Mouse (Mus musculus) spleen, adult 2 months (tissue): Measurements from ENCODE around the gene Arhgef38. TPM values are rescaled to one million over a fixed set of nuclear protein-coding genes. Genes with fewer than 3 reads are reported as not detected.

Experiments
- DNase-seq, 2 experiments: peaks; one replicate each; pipeline versions ENCODE4 v3.0.0 to v3.0.0-alpha.2; 2012 to 2021; ENCODE audit warnings: low spot score in 2 of 2, low read depth in 1 of 2
- H3K27ac ChIP-seq: fragments of 200-500 bp; 2 replicates; pipeline ENCODE4 v1.5.1; 2012; ENCODE audit warnings: low read length, inconsistent platforms; ENCODE audit not compliant: insufficient read depth
- H3K27me3 ChIP-seq: fragments of 200-500 bp; 2 replicates; pipeline ENCODE4 v1.6.1; 2012; ENCODE audit warnings: mild to moderate bottlenecking, moderate library complexity, low read length, inconsistent platforms; ENCODE audit not compliant: control insufficient read depth, insufficient read depth
- H3K36me3 ChIP-seq: fragments of 200-500 bp; 2 replicates; pipeline ENCODE4 v1.6.1; 2012; ENCODE audit warnings: mild to moderate bottlenecking, low read length, inconsistent platforms; ENCODE audit not compliant: control insufficient read depth, insufficient read depth
- H3K4me1 ChIP-seq: fragments of 200-500 bp; 2 replicates; pipeline ENCODE4 v1.6.1; 2011; ENCODE audit warnings: inconsistent platforms; ENCODE audit not compliant: control insufficient read depth, insufficient read depth, insufficient read length
- H3K4me3 ChIP-seq: fragments of 200-500 bp; 2 replicates; pipeline ENCODE4 v1.5.1; 2011; ENCODE audit warnings: mild to moderate bottlenecking, inconsistent platforms; ENCODE audit not compliant: insufficient read depth, insufficient read length; ENCODE audit errors: extremely low read depth
- CTCF ChIP-seq: fragments of 200-500 bp; IDR thresholded peaks from 2 replicates; pipeline ENCODE4 v1.5.1; 2011; ENCODE audit warnings: mild to moderate bottlenecking, inconsistent platforms; ENCODE audit not compliant: insufficient read depth, insufficient read length, insufficient replicate concordance; ENCODE audit errors: extremely low read depth
- POLR2A ChIP-seq: fragments of 200-500 bp; IDR thresholded peaks from 2 replicates; pipeline ENCODE4 v1.6.1; 2011; ENCODE audit warnings: low read depth, low read length, inconsistent platforms
- WGBS: fragments of 180-500 bp; shearing (Covaris S2); methylation state at CpG from one replicate; pipeline ENCODE4 v1.1.7; 2018; 5-methylcytosine and 5-hydroxymethylcytosine counted together
- polyA plus RNA-seq: library from polyadenylated mRNA; depleted of rRNA; stranded (reverse); fragments of >200 nt; gene quantifications from 2 replicates; pipeline ENCODE4 v1.2.3, GENCODE M21; 2012

Gene Arhgef38
- polyA plus RNA-seq, 1 experiment: not detected

GRCm38 (mm10) chr3:133154683-133155082 is 80.1 kb downstream of the Arhgef38 start:
- H3K36me3 ChIP-seq: no peaks in the 10 kb centered on the region
- DNase-seq: no peak
- no peak for TF ChIP-seq CTCF
- no peak for TF ChIP-seq POLR2A
- no peaks in the 10 kb centered on the region for H3K27me3 ChIP-seq
- no peak overlapping the region for H3K27ac ChIP-seq
- no peak overlapping the region for H3K4me3 ChIP-seq
- WGBS: 82% methylated on average over 8 of the region's 8 CpGs
- H3K4me1 ChIP-seq: no peaks in the 10 kb centered on the region

- Histone ChIP-seq H3K27me3 (no peaks in the 10 kb centered on the region), H3K27ac (no peak overlapping the region), H3K4me3 (no peak overlapping the region), H3K4me1 (no peaks in the 10 kb centered on the region), H3K36me3 (no peaks in the 10 kb centered on the region)
- TF ChIP-seq POLR2A (no peak), CTCF (no peak)
- no peak for DNase-seq
- WGBS: 79% methylated on average over 6 of the region's 6 CpGs
Observed at GRCm38 (mm10) chr3:133153629-133154028, 81.1 kb downstream of the Arhgef38 start.

GRCm38 (mm10) chr3:133152831-133153230 is 81.9 kb downstream of the Arhgef38 start:
- DNase-seq: no peak
- TF ChIP-seq POLR2A (no peak), CTCF (no peak)
- no peaks in the 10 kb centered on the region for H3K36me3 ChIP-seq
- H3K27me3 ChIP-seq: no peaks in the 10 kb centered on the region
- H3K27ac ChIP-seq: no peak overlapping the region
- WGBS: 71% methylated on average over 1 of the region's 1 CpGs
- H3K4me3 ChIP-seq: no peak overlapping the region
- no peaks in the 10 kb centered on the region for H3K4me1 ChIP-seq

DNA sequence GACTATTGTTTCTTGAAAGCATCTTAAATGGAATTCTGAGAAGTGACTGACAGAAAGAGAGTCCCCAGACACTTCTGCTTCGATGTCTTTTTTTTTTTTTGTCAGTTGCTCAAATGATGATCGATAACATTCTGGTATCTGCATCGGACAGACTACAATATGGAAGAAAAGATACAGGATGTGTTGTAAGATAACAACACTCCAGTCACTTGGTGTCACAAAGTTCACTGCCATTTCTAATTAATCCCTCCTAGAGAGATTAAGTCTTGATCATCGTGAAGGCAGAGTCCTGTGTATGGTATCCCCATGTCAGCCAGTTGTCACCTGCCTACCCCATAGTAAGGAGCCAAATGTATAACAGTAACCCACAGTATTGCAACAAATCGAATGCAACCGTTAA is 83.1 kb downstream of the Arhgef38 start:
- Histone ChIP-seq H3K27ac (no peak overlapping the region), H3K4me1 (no peaks in the 10 kb centered on the region), H3K27me3 (no peaks in the 10 kb centered on the region), H3K36me3 (no peaks in the 10 kb centered on the region), H3K4me3 (no peak overlapping the region)
- no peak for DNase-seq
- no peak for TF ChIP-seq CTCF
- no peak for TF ChIP-seq POLR2A
- WGBS: 88% methylated on average over 6 of the region's 6 CpGs

DNA sequence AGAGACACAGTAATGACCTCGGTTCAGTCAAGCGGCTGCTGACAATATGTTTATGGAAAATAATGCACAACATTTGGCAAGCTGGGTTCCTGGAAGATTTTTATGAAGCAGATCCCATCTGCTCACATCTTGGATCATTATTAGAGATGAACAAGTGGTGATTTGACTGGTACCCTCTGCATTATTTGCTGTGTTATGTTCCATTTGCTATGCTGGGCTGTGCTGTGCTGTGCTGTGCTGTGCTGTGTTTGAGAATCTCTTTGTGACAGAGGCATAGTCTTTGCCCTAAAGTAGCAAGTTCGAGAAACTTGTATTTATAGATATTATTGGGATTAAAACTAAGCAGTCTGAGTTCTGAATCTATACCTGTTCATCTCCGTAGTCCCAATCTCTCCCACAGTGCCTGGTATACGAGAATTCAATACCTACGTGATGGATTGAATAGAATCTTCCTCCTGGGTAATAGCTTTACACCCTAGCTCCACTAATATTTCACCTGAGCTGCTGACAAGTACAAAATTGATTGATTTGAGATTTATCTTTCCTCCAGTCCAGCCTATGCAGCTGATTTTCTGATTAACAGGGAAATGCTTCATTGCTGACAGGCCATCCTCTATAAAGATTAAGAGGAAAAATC is 90.1 kb downstream of the Arhgef38 start:
- TF ChIP-seq CTCF (no peak), POLR2A (no peak)
- no peaks in the 10 kb centered on the region for H3K27me3 ChIP-seq
- H3K4me3 ChIP-seq: no peak overlapping the region
- H3K4me1 ChIP-seq: no peaks in the 10 kb centered on the region
- H3K27ac ChIP-seq: no peak overlapping the region
- 85% methylated on average over 6 of the region's 6 CpGs for WGBS
- no peak for DNase-seq
- H3K36me3 ChIP-seq: no peaks in the 10 kb centered on the region

- WGBS: 86% methylated on average over 6 of the region's 6 CpGs
- Histone ChIP-seq H3K4me3 (no peak overlapping the region), H3K27me3 (no peaks in the 10 kb centered on the region), H3K36me3 (no peaks in the 10 kb centered on the region), H3K4me1 (no peaks in the 10 kb centered on the region), H3K27ac (no peak overlapping the region)
- TF ChIP-seq POLR2A (no peak), CTCF (no peak)
- DNase-seq: no peak
Observed at GRCm38 (mm10) chr3:133141877-133142276, 92.9 kb downstream of the Arhgef38 start.

DNA sequence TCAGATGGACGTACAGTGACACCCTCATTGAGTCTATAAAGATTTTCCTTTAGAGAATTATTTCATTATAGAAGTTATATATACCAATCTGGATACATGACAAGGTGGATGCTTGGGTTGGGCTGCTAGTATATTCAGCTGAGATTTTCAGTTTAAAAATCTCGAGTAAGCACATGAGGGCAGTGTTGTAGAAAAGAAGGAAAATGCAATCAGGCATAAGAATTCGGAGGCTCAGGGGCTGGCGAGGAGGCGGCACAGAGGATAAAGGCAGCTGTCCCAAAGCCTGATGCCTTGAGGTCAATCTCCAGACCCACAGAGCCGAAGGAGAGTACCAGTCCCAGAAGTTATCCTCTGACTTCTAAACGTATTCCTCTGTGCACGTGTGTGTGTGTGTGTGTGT is 102.1 kb downstream of the Arhgef38 start:
- no peak overlapping the region for H3K4me3 ChIP-seq
- H3K36me3 ChIP-seq: no peaks in the 10 kb centered on the region
- TF ChIP-seq POLR2A (no peak), CTCF (no peak)
- H3K27me3 ChIP-seq: no peaks in the 10 kb centered on the region
- no peaks in the 10 kb centered on the region for H3K4me1 ChIP-seq
- no peak overlapping the region for H3K27ac ChIP-seq
- DNase-seq: no peak
- 81% methylated on average over 8 of the region's 8 CpGs for WGBS
